Mouse (Mus musculus) adrenal gland (tissue): ENCODE results near the gene Klf5.

Experiments used
- intact Hi-C: fragments of 180-260 bp; cut with DNase I; formaldehyde crosslinking; loops from one replicate; pipeline ENCODE4 v1.15.1; 2025

Gene Klf5

DNA sequence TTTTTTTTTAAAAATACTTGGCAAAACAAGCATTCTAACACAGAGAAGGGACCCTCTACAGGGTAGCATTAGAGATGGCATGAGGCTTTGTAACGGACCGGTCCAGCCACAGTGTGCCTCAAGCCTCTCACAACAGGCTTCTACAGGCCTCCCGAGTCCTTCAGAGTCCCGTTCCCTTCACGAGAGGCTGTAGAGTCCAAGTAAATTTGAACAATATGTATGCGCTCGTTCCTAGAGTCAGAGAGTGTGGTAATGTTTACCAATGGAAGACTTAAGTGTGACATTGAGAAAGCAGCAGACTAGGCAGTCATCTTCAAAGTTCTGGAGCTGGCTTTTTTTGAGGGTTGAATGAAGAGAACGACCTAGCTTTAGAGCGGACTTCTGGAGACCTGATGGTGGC, 11.1 kb downstream of the Klf5 start:
- intact Hi-C loops = no loop called here

- intact Hi-C loops = no loop called here
Observed at GRCm38 (mm10) chr14:99310358-99310757, 11.9 kb downstream of the Klf5 start.

GRCm38 (mm10) chr14:99313062-99313461, 14.6 kb downstream of the Klf5 start:
- intact Hi-C loops = no loop called here

DNA sequence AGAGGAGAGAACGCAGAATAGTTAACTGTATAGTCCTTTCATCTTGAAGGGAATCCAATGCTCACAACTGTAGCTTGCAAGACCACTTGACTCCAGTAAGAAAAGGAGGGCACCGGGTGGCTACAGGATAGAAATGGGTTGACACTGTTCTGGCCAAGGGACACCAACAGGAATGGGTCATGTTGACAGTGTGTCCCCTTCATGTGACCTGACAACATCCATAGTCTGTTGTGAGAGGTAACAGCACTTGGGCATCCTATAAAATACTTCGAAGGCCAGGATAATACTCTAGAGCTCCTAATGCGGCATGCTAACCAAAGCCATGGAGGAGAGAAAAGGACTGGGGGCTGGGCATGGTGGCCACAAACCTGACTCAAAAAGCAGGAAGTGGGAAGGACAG, 17.8 kb downstream of the Klf5 start:
- intact Hi-C loops = no loop called here

- intact Hi-C loops = no loop called here
Observed at GRCm38 (mm10) chr14:99320736-99321135, 22.2 kb downstream of the Klf5 start.

DNA sequence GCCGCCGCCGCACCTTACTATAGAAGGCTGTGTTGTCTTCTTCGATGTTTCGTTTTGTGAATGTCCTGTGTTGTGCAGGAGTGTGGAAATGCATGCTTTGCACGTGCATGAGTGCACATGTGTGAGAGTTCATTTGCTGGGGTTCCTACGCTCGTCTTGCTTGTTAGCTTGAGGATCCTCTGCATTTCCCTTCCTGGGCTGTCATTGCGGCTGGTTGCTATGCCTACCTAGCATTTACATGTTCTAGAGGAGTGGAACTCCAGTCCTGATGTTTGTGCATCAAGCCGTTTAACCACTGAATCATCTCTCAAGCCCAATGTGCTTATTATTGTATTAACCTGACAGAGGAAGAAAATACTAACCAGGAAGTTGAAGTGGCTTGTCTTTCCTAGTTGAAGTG, 24.9 kb downstream of the Klf5 start:
- intact Hi-C loops = no loop called here

DNA sequence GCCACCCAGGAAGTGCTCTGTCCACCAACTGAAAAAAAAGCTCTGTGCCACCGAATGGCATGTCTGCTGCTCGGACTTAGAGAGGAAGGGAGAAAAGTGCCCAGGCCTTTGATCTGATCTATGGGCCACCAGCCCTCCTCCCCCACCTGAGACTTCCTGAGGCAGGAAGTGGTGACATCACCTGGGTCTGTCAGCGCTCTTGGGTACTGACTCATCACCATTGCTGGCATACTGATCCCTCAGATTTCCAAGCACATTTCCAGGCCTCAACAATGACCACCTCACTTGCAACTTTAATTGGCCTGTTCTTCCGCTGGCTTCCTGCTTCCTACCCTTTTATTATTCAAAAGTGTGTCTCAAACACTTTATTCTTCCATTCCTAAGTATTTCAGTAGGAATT, 26.0 kb downstream of the Klf5 start:
- intact Hi-C loops = no loop called here

DNA sequence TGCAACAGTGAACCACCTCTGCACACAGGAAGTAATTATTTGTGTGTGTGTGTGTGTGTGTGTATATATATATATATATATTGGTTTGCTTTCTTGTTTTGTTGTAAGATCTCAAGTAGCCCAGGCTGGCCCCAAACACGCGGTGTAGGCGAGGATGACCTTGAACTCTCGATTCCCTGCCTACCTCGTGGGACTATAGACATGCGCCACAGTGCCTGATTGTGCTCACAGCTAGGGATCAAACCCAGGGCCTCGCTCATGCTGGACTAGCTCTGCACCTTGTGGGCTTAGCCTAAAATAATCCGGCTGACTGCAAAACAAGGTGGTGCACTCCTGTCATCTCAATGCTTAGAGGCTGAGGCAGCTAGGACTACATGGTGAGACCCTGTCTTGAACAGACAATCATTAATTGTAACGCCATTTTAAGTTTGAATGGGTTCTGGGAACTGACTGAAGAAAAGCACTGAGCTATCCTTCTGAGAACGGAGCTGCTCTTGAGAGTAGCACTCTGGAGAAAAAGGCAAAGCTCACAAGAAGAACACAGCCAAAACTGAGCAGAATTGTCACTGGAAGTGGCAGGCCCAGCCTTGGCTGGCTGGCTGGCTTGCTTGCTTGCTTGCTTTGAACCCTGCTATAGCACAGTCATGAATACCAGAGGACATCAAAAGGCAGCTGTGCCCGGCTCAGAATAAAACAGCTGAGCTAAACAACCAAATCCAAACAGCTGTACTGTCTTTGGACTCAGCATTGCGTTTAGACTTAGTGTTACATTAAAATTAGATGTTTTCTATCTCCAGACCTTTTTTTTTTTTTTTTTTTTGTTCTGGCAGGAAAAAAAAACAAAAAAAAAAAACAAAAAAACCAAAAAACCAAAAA, 27.3 kb downstream of the Klf5 start:
- intact Hi-C loops = no loop called here

DNA sequence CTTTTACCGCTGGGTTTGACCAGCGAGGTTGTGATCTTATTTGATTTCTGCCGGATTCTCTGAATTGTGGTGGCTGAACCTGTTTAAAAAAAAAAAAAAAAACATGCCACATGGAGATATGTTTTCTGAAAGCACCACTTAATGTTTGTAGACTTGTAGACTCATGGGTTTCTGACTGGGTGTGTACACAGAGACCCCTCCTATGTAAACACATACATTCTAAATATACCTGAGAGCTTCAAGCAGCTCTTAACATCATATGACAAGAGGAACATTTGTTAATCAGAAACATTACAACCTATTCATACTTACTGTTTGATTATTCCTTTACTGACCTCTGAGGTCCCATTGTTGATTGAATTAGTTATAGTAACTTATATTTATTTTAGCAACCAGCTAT, 38.1 kb downstream of the Klf5 start:
- intact Hi-C loops = no loop called here

- intact Hi-C loops = no loop called here
Observed at GRCm38 (mm10) chr14:99339021-99339420, 40.5 kb downstream of the Klf5 start.

- intact Hi-C loops = no loop called here
Observed at GRCm38 (mm10) chr14:99339681-99340522, 41.4 kb downstream of the Klf5 start.

DNA sequence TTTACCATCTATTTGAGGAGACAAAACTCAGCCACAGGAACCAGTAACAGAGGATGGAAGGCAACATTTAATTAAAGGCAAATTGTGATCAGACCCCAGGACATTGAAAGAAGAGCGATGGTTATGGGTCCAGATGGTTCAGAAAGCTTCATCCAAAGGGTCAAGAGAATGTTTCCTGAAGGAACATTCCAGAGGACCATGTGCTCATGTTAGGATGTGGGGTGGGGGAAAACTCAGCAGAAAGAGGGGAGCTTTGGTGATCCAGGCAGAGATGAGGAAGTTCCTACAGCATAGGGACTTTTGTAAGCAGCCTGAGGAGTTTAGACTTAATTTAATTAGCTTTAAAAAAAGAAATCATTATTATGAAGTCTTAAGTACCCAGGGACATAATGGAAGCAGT, 42.2 kb downstream of the Klf5 start:
- intact Hi-C loops = no loop called here

- intact Hi-C loops = no loop called here
Observed at GRCm38 (mm10) chr14:99348175-99348764, 49.8 kb downstream of the Klf5 start.

GRCm38 (mm10) chr14:99349606-99350005, 51.1 kb downstream of the Klf5 start:
- intact Hi-C loops = no loop called here

GRCm38 (mm10) chr14:99352989-99353388, 54.5 kb downstream of the Klf5 start:
- intact Hi-C loops = no loop called here

DNA sequence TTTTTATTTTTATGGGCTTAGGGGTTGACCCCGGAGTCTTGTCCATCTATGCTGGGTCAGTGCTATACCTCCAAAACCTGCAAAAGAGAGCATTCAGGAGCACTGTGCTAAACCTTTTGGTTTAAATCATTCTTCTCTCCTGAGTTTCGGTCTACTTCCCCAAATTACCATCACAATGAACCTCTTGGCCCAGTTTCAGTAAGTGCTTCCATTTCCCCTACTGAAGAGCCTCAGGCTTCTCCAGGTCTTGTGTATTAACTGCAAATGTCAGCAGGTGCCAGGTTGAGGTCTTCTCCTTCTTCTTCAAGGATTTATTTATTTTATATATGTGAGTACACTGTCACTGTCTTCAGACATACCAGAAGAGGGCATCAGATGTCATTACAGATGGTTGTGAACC, 55.6 kb downstream of the Klf5 start:
- intact Hi-C loops = no loop called here

GRCm38 (mm10) chr14:99354761-99355609, 56.5 kb downstream of the Klf5 start:
- intact Hi-C loops = no loop called here

- intact Hi-C loops = no loop called here
Observed at GRCm38 (mm10) chr14:99355610-99355870, 57.0 kb downstream of the Klf5 start.

GRCm38 (mm10) chr14:99362956-99363355, 64.5 kb downstream of the Klf5 start:
- intact Hi-C loops = no loop called here

GRCm38 (mm10) chr14:99364007-99364784, 65.7 kb downstream of the Klf5 start:
- intact Hi-C loops = no loop called here
